In the genomic region with DNA sequence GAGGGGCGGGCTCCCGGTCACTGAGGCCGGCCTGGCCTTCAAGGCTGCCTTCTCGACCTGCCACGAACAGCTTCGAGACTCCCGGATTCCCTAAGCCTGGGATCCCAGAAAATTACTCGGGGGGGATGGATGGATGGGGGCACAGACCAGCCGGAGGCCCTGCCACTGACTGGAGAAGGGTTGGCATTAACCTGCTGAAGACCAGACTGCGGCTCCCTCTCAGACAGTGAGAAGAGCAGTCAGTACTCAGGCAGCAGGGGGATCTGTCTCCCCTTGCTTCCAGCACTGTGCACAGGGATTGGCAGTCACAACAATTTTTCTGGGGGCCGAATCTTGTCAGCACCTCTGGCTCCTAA, we compare ENCODE assay signal across 10 mouse cellular contexts. TPM values are rescaled to one million over a fixed set of nuclear protein-coding genes. Genes with fewer than 3 reads are reported as not detected.
A peak's percentile ranks its signal among the peaks of the same experiment; 100 is the strongest.
DNase-seq lines count a peak whose midpoint lies in the region; ATAC-seq and TF ChIP-seq lines count a peak whose summit lies in the region.
"Had no signal": no experiment of that assay in that cellular context is flagged by ENCODE, and none has a peak within 500 bp of the region (broad histone marks: within the 10 kb centered on the region; RNA-seq: fewer than 3 reads in every experiment).

No protein-coding gene starts in this region.

- no peaks in the 10 kb centered on the region for H3K9me3 ChIP-seq in heart, embryonic 12.5 days (replicated peaks)
- H3K9me3 ChIP-seq in hindbrain, embryonic 10.5 days, result no peaks in the 10 kb centered on the region
- H3K9me3 ChIP-seq in midbrain, embryonic 11.5 days (ENCODE audit: control insufficient read depth, low read length), result no peaks in the 10 kb centered on the region

- H3K4me3 ChIP-seq in heart, embryonic 12.5 days, result peak overlapping the region; percentile 77
- peak overlapping the region; percentile 86 for H3K4me3 ChIP-seq in hindbrain, embryonic 10.5 days
- peak overlapping the region; percentile 79 for H3K4me3 ChIP-seq in midbrain, embryonic 11.5 days (ENCODE audit: low read depth, low read length)
- H3K4me3 ChIP-seq: myocyte had no signal

- no peak overlapping the region for H3K27ac ChIP-seq in heart, embryonic 12.5 days (ENCODE audit: poor library complexity, severe bottlenecking)
- peak overlapping the region; percentile 91 for H3K27ac ChIP-seq in hindbrain, embryonic 10.5 days
- no peak overlapping the region for H3K27ac ChIP-seq in midbrain, embryonic 11.5 days (ENCODE audit: low read depth, low read length)

- 7% methylated on average over 11 of the region's 11 CpGs for WGBS in heart, embryonic 12.5 days
- 10% methylated on average over 11 of the region's 11 CpGs for WGBS in hindbrain, embryonic 10.5 days
- 11% methylated on average over 11 of the region's 11 CpGs for WGBS in midbrain, embryonic 11.5 days

- no peak for TF ChIP-seq CTCF in brain, embryonic 14.5 days (IDR thresholded peaks at IDR 0.05; ENCODE audit: borderline replicate concordance, extremely low read depth, insufficient read depth, insufficient read length)

- no peak for ATAC-seq in heart, embryonic 12.5 days (ENCODE audit: insufficient number of reproducible peaks, low FRiP score)
- peak; percentile 36; the same call in 1 of the 2 replicates for ATAC-seq in midbrain, embryonic 11.5 days (ENCODE audit: low FRiP score)

- peak overlapping the region; percentile 87 for H3K9ac ChIP-seq in heart, embryonic 12.5 days
- H3K9ac ChIP-seq in midbrain, embryonic 11.5 days (ENCODE audit: low read length), result peak overlapping the region; percentile 83

- no peak for DNase-seq in heart, adult 8-10 months (ENCODE audit: low spot score)
- DNase-seq in brain, embryonic 14.5 days (ENCODE audit: low read depth), result peak; percentile 54
- peak; percentile 33 for DNase-seq in hindbrain, embryonic 10.5 days (ENCODE audit: low spot score)
- peak; percentile 89 for DNase-seq in midbrain, embryonic 11.5 days (ENCODE audit: low spot score, missing footprints)
- no peak for DNase-seq in spleen, postnatal 36 days (ENCODE audit: low spot score in 2 of 2)
- DNase-seq in frontal cortex, postnatal 25 days (ENCODE audit: low spot score in 2 of 2), result no peak
- no peak for DNase-seq in cerebellum, adult 9-11 months

- H3K36me3 ChIP-seq in heart, embryonic 12.5 days, result peaks cover 21% of the 10 kb centered on the region
- peaks cover 22% of the 10 kb centered on the region for H3K36me3 ChIP-seq in hindbrain, embryonic 10.5 days
- no peaks in the 10 kb centered on the region for H3K36me3 ChIP-seq in midbrain, embryonic 11.5 days (ENCODE audit: control insufficient read depth, insufficient read depth, low read length)

- peak overlapping the region; percentile 96 for H3K4me2 ChIP-seq in heart, embryonic 12.5 days
- H3K4me2 ChIP-seq in midbrain, embryonic 11.5 days, result peak overlapping the region; percentile 91

- no peak for TF ChIP-seq POLR2A in brain, embryonic 14.5 days (IDR thresholded peaks at IDR 0.05; ENCODE audit: borderline replicate concordance, extremely low read depth, insufficient read depth, insufficient read length, poor library complexity, severe bottlenecking)

- peaks cover 4% of the 10 kb centered on the region; the same call in 1 of the 2 replicates for H3K4me1 ChIP-seq in heart, embryonic 12.5 days (replicated peaks)
- H3K4me1 ChIP-seq in hindbrain, embryonic 10.5 days (replicated peaks), result peaks cover 23% of the 10 kb centered on the region
- H3K4me1 ChIP-seq in midbrain, embryonic 11.5 days (ENCODE audit: control insufficient read depth, insufficient read depth, low read length), result peaks cover 7% of the 10 kb centered on the region

- H3K27me3 ChIP-seq in heart, embryonic 12.5 days (replicated peaks), result peaks cover 31% of the 10 kb centered on the region
- peaks cover 36% of the 10 kb centered on the region for H3K27me3 ChIP-seq in hindbrain, embryonic 10.5 days (ENCODE audit: insufficient read depth, poor library complexity, severe bottlenecking)
- H3K27me3 ChIP-seq in midbrain, embryonic 11.5 days (ENCODE audit: control insufficient read depth, insufficient read depth, low read length), result no peaks in the 10 kb centered on the region

RNA-seq across cellular contexts. Expression of gene Ppp1r26, which starts 0.7 kb away (rescaled TPM):
- polyA plus RNA-seq in heart, embryonic 12.5 days (2016; fragmentation: Nextera tagmentation; extraction: Ambion mirVana), result 4.7 and 5.1 TPM in 2 replicates
- total RNA-seq in heart, adult 8-10 months (2022), result 1 to 10 TPM; 3.4 to 6.9 (median 3.9) TPM
- 18.9 and 28.3 TPM in 2 replicates for polyA plus RNA-seq in brain, embryonic 14.5 days (2012; rRNA removed)
- polyA plus RNA-seq in hindbrain, embryonic 10.5 days (2016; fragmentation: Nextera tagmentation; extraction: Ambion mirVana), result 4.3 and 5.2 TPM in 2 replicates
- 2.9 and 3.2 TPM in 2 replicates for polyA plus RNA-seq in midbrain, embryonic 11.5 days (2014; fragmentation: Nextera tagmentation; extraction: Ambion mirVana)
- polyA plus RNA-seq: myocyte had no signal

RNA-seq across cellular contexts. Expression of gene 1700007K13Rik, which starts 18.8 kb away (rescaled TPM):
- polyA plus RNA-seq in heart, embryonic 12.5 days (2016; fragmentation: Nextera tagmentation; extraction: Ambion mirVana), result 0.29 and 0.49 TPM in 2 replicates
- total RNA-seq in heart, adult 8-10 months (2022), result under 1 TPM in 1 of 4 experiments, not detected in 3; 0.43 TPM
- 1.3 and 2.1 TPM in 2 replicates for polyA plus RNA-seq in brain, embryonic 14.5 days (2012; rRNA removed)
- 2.3 and 3.6 TPM in 2 replicates for polyA plus RNA-seq in hindbrain, embryonic 10.5 days (2016; fragmentation: Nextera tagmentation; extraction: Ambion mirVana)
- polyA plus RNA-seq in midbrain, embryonic 11.5 days (2014; fragmentation: Nextera tagmentation; extraction: Ambion mirVana), result 0.99 and 1.3 TPM in 2 replicates
- total RNA-seq: common myeloid progenitor, adult 5-6 weeks had no signal

RNA-seq across cellular contexts. Expression of gene Mrps2, which starts 20.6 kb away (rescaled TPM):
- polyA plus RNA-seq in heart, embryonic 12.5 days (2016; fragmentation: Nextera tagmentation; extraction: Ambion mirVana), result 49.6 and 52.9 TPM in 2 replicates
- 10 to 100 TPM; 39.1 to 46.8 (median 42.0) TPM for total RNA-seq in heart, adult 8-10 months (2022)
- 50.3 and 61.5 TPM in 2 replicates for polyA plus RNA-seq in brain, embryonic 14.5 days (2012; rRNA removed)
- 61.7 and 63.1 TPM in 2 replicates for polyA plus RNA-seq in hindbrain, embryonic 10.5 days (2016; fragmentation: Nextera tagmentation; extraction: Ambion mirVana)
- 65.9 and 71.6 TPM in 2 replicates for polyA plus RNA-seq in midbrain, embryonic 11.5 days (2014; fragmentation: Nextera tagmentation; extraction: Ambion mirVana)

RNA-seq across cellular contexts. Expression of gene Gbgt1, which starts 49.4 kb away (rescaled TPM):
- 0.28 and 0.41 TPM in 2 replicates for polyA plus RNA-seq in heart, embryonic 12.5 days (2016; fragmentation: Nextera tagmentation; extraction: Ambion mirVana)
- 1 to 10 TPM; 1.2 to 2.4 (median 2.1) TPM for total RNA-seq in heart, adult 8-10 months (2022)
- 0.91 and 1.8 TPM in 2 replicates for polyA plus RNA-seq in brain, embryonic 14.5 days (2012; rRNA removed)
- polyA plus RNA-seq in hindbrain, embryonic 10.5 days (2016; fragmentation: Nextera tagmentation; extraction: Ambion mirVana), result 0.14 TPM in 1 of 2 replicates, not detected in the other
- polyA plus RNA-seq in midbrain, embryonic 11.5 days (2014; fragmentation: Nextera tagmentation; extraction: Ambion mirVana), result 0.10 and 0.25 TPM in 2 replicates
- total RNA-seq: common myeloid progenitor, adult 5-6 weeks had no signal
- polyA plus RNA-seq: myocyte had no signal

RNA-seq across cellular contexts. Expression of gene Gm10134, which starts 58.6 kb away (rescaled TPM):
- polyA plus RNA-seq in heart, embryonic 12.5 days (2016; fragmentation: Nextera tagmentation; extraction: Ambion mirVana), result 0.82 TPM in 1 of 2 replicates, not detected in the other
- 1 to 10 TPM in 2 of 4 experiments, not detected in 2; 1.4 TPM for total RNA-seq in heart, adult 8-10 months (2022)
- polyA plus RNA-seq in brain, embryonic 14.5 days (2012; rRNA removed), result 0.37 TPM in 1 of 2 replicates, not detected in the other
- 0.70 TPM in 1 of 2 replicates, not detected in the other for polyA plus RNA-seq in hindbrain, embryonic 10.5 days (2016; fragmentation: Nextera tagmentation; extraction: Ambion mirVana)
- not detected in 2 replicates for polyA plus RNA-seq in midbrain, embryonic 11.5 days (2014; fragmentation: Nextera tagmentation; extraction: Ambion mirVana)
- total RNA-seq: common myeloid progenitor, adult 5-6 weeks had no signal
- polyA plus RNA-seq: myocyte had no signal

Comparison
In these comparisons a context has a peak if more than half of its experiments do, and no peak if none do; other contexts are left out.
1. DNase-seq: peak in brain, embryonic 14.5 days (single experiment), hindbrain, embryonic 10.5 days (single experiment) and midbrain, embryonic 11.5 days (single experiment); none in heart, adult 8-10 months (single experiment), spleen, postnatal 36 days (0 of 2), frontal cortex, postnatal 25 days (0 of 2) and cerebellum, adult 9-11 months (single experiment).
2. Peak in every context shown above with its lines, with median percentiles within 50 percentile points of each other: H3K4me3 ChIP-seq.